Mouse (Mus musculus): Measurements from ENCODE around the gene Mt4.

Mt4 gene

GRCm38 (mm10) chr8:94179713-94180560, 42.9 kb downstream of the Mt4 start:
- no peak for DNase-seq

- DNase-seq: no peak
Observed at GRCm38 (mm10) chr8:94180561-94180908, 43.5 kb downstream of the Mt4 start.

- no peak for DNase-seq
Observed at GRCm38 (mm10) chr8:94182055-94182929, 45.3 kb downstream of the Mt4 start.

- DNase-seq: no peak
Observed at GRCm38 (mm10) chr8:94183117-94183516, 46.1 kb downstream of the Mt4 start.

- no peak for DNase-seq
Observed at GRCm38 (mm10) chr8:94184357-94184843, 47.4 kb downstream of the Mt4 start.

GRCm38 (mm10) chr8:94185791-94186190, 48.8 kb downstream of the Mt4 start:
- no peak for DNase-seq

- DNase-seq: peak; percentile 76
Observed at GRCm38 (mm10) chr8:94186542-94186941, 49.5 kb downstream of the Mt4 start.

GRCm38 (mm10) chr8:94187290-94188002, 50.4 kb downstream of the Mt4 start:
- DNase-seq: no peak

Measured in cerebellum, adult 8-10 months (tissue).